Mouse (Mus musculus): ENCODE results near the gene Syngap1. TPM values are rescaled to one million over a fixed set of nuclear protein-coding genes. Genes with fewer than 3 reads are reported as not detected.
"Not testable (repeated sequence)": the region's sequence is repeated elsewhere in the genome, so short reads cannot be mapped to it uniquely, and the experiment has no call there.

Syngap1 gene
- polyA plus RNA-seq, 1 experiment from 2014 or later, result 5.0 TPM

GRCm38 (mm10) chr17:26916711-26917482, 24.2 kb upstream of the Syngap1 start, which contains the start of gene Kifc5b:
Gene Kifc5b, plus strand, starts transcription at chr17:26917091.
- peak within 1 kb of the TSS; percentile 75 for H3K4me2 ChIP-seq (replicated peaks)
- WGBS, result under 1% methylated on average over 72 of the region's 72 CpGs
- no peaks in the 10 kb centered on the region for H3K36me3 ChIP-seq (replicated peaks; ENCODE audit: control insufficient read depth, insufficient read depth)
- H3K9ac ChIP-seq, result peak within 1 kb of the TSS; percentile 55
- DNase-seq (ENCODE audit: low spot score), result peak; percentile 100
- no peaks in the 10 kb centered on the region for H3K9me3 ChIP-seq (ENCODE audit: control insufficient read depth, low read length)
- peak; percentile 100 for ATAC-seq (ENCODE audit: low FRiP score)
- no peak within 1 kb of the TSS for H3K27ac ChIP-seq
- H3K27me3 ChIP-seq (ENCODE audit: control insufficient read depth, insufficient read depth, low read length), result no peaks in the 10 kb centered on the region
- 0 out of 2 replicates have a peak, but pooled peaks cover 3% of the 10 kb centered on the region for H3K4me1 ChIP-seq (replicated peaks; ENCODE audit: control insufficient read depth, insufficient read depth, low read length)
- H3K4me3 ChIP-seq (replicated peaks; ENCODE audit: low read length), result peak within 1 kb of the TSS; percentile 58

DNA sequence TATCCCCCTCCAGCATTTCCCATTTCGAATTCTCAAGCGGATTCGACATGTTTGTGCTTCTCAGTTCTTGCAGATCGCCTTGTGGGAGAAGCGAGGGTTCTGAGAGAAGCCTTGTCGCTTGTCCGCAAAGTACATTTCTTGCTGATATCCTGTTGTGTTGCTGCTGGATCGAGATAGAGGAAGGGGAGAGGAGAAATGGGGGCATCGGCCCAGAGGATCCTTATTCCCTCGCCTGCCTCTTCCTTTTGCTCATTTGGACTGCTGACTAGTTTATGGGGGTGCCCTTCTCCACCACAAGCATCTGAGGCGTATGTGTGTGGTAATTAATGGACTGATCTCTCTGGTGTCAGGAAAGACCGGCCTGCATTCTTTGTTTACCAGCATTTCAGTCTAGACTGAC, 23.5 kb upstream of the Syngap1 start:
- not testable (repeated sequence) for DNase-seq (ENCODE audit: low spot score); ATAC-seq (ENCODE audit: low FRiP score)
- under 1% methylated on average over 11 of the region's 12 CpGs for WGBS

GRCm38 (mm10) chr17:26918343-26918742, 22.7 kb upstream of the Syngap1 start:
- 72% methylated on average over 2 of the region's 2 CpGs for WGBS
- no peaks in the 10 kb centered on the region for H3K9me3 ChIP-seq (ENCODE audit: control insufficient read depth, low read length)
- H3K27me3 ChIP-seq (ENCODE audit: control insufficient read depth, insufficient read depth, low read length), result no peaks in the 10 kb centered on the region
- H3K4me1 ChIP-seq (replicated peaks; ENCODE audit: control insufficient read depth, insufficient read depth, low read length), result 0 out of 2 replicates have a peak, but pooled peaks cover 3% of the 10 kb centered on the region
- H3K36me3 ChIP-seq (replicated peaks; ENCODE audit: control insufficient read depth, insufficient read depth), result no peaks in the 10 kb centered on the region
- no peak overlapping the region for H3K4me3 ChIP-seq (replicated peaks; ENCODE audit: low read length)
- H3K27ac ChIP-seq, result no peak overlapping the region
- no peak for DNase-seq (ENCODE audit: low spot score)
- no peak for ATAC-seq (ENCODE audit: low FRiP score)
- H3K9ac ChIP-seq, result no peak overlapping the region
- H3K4me2 ChIP-seq (replicated peaks), result peak overlapping the region; percentile 75

More for the DNA sequence above, 23.5 kb upstream of the Syngap1 start:
- not testable (repeated sequence) for H3K27ac ChIP-seq; H3K36me3 ChIP-seq (replicated peaks; ENCODE audit: control insufficient read depth, insufficient read depth); H3K27me3 ChIP-seq (ENCODE audit: control insufficient read depth, insufficient read depth, low read length); H3K4me1 ChIP-seq (replicated peaks; ENCODE audit: control insufficient read depth, insufficient read depth, low read length); H3K9me3 ChIP-seq (ENCODE audit: control insufficient read depth, low read length)
- Histone ChIP-seq H3K4me3 (replicated peaks; ENCODE audit: low read length) (peak overlapping the region; percentile 58), H3K9ac (peak overlapping the region; percentile 55), H3K4me2 (replicated peaks) (peak overlapping the region; percentile 75)

GRCm38 (mm10) chr17:26919516-26919915, 21.5 kb upstream of the Syngap1 start:
- ATAC-seq (ENCODE audit: low FRiP score); H3K27me3 ChIP-seq (ENCODE audit: control insufficient read depth, insufficient read depth, low read length); H3K4me1 ChIP-seq (replicated peaks; ENCODE audit: control insufficient read depth, insufficient read depth, low read length); H3K36me3 ChIP-seq (replicated peaks; ENCODE audit: control insufficient read depth, insufficient read depth); H3K4me2 ChIP-seq (replicated peaks); H3K9me3 ChIP-seq (ENCODE audit: control insufficient read depth, low read length); DNase-seq (ENCODE audit: low spot score); H3K4me3 ChIP-seq (replicated peaks; ENCODE audit: low read length); H3K27ac ChIP-seq; H3K9ac ChIP-seq: not testable (repeated sequence)
- 97% methylated on average over 2 of the region's 2 CpGs for WGBS

- not testable (repeated sequence) for H3K4me2 ChIP-seq (replicated peaks); ATAC-seq (ENCODE audit: low FRiP score); H3K9me3 ChIP-seq (ENCODE audit: control insufficient read depth, low read length); H3K4me1 ChIP-seq (replicated peaks; ENCODE audit: control insufficient read depth, insufficient read depth, low read length); H3K27me3 ChIP-seq (ENCODE audit: control insufficient read depth, insufficient read depth, low read length); H3K9ac ChIP-seq; H3K4me3 ChIP-seq (replicated peaks; ENCODE audit: low read length); H3K27ac ChIP-seq; H3K36me3 ChIP-seq (replicated peaks; ENCODE audit: control insufficient read depth, insufficient read depth); DNase-seq (ENCODE audit: low spot score)
- 92% methylated on average over 5 of the region's 6 CpGs for WGBS
Measured at GRCm38 (mm10) chr17:26922368-26922767, 18.7 kb upstream of the Syngap1 start.

- not testable (repeated sequence) for H3K27ac ChIP-seq; H3K4me2 ChIP-seq (replicated peaks); ATAC-seq (ENCODE audit: low FRiP score); H3K4me3 ChIP-seq (replicated peaks; ENCODE audit: low read length); H3K36me3 ChIP-seq (replicated peaks; ENCODE audit: control insufficient read depth, insufficient read depth); H3K9me3 ChIP-seq (ENCODE audit: control insufficient read depth, low read length); H3K9ac ChIP-seq; H3K4me1 ChIP-seq (replicated peaks; ENCODE audit: control insufficient read depth, insufficient read depth, low read length); H3K27me3 ChIP-seq (ENCODE audit: control insufficient read depth, insufficient read depth, low read length); DNase-seq (ENCODE audit: low spot score)
- WGBS, result 91% methylated on average over 9 of the region's 9 CpGs
Measured at GRCm38 (mm10) chr17:26925414-26925813, 15.6 kb upstream of the Syngap1 start.

DNA sequence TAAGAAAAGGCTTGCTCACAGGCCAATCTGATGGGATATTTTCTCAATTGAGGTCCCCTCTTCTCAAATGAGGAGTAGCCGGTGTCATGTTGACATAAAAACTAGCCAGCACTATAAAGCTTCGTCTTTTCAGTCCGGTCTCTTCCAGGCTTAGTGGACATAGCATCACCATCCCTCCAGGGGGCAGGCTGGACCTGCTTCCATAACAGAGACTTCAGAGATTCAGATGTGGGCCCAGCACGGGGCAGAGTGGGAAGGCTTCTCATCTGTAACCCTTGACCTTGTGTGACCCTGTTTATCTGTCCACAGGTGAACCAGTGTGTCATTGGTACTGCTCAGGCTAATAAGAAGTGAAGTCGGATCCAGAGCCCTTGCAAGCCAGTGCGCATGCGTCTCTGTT, 9.3 kb upstream of the Syngap1 start:
- H3K36me3 ChIP-seq (replicated peaks; ENCODE audit: control insufficient read depth, insufficient read depth), result peaks cover 19% of the 10 kb centered on the region
- H3K27ac ChIP-seq; H3K4me2 ChIP-seq (replicated peaks); ATAC-seq (ENCODE audit: low FRiP score); H3K27me3 ChIP-seq (ENCODE audit: control insufficient read depth, insufficient read depth, low read length); H3K9me3 ChIP-seq (ENCODE audit: control insufficient read depth, low read length); H3K4me3 ChIP-seq (replicated peaks; ENCODE audit: low read length); H3K9ac ChIP-seq; DNase-seq (ENCODE audit: low spot score): not testable (repeated sequence)
- peaks cover 13% of the 10 kb centered on the region for H3K4me1 ChIP-seq (replicated peaks; ENCODE audit: control insufficient read depth, insufficient read depth, low read length)
- 70% methylated on average over 7 of the region's 7 CpGs for WGBS

DNA sequence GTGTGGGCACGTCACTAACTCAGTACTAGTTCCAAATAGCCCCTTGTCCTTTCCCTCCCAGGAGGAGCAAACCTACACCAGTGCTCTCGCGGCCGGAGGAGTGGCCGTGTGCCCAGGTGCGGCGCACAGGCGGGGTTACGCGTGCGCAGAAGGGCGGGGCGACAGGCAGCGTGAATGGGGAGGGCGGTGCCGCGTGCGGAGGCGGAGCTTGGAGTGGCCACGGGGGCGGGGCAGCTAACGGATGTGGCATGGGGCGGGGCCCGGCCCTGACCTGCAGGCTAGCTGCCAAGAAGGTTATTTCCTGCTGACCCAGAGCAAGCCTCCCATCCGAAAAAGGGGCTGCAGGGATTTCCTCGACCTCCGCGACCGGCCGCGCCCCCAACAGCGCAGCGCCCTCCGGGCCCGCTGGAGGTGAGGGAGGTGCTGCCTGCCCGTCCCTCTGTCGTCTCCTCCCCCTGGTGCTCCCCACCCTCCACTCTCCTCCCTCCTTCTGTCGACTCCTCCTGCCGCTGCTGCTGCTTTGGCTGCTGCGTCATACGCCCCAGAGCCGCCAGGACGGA, 8.1 kb upstream of the Syngap1 start, which contains the start of gene Phf1:
Gene Phf1 (plus strand): TSS at position 214 of the 560 bp plus-strand sequence.
- Histone ChIP-seq H3K4me1 (replicated peaks; ENCODE audit: control insufficient read depth, insufficient read depth, low read length) (peaks cover 13% of the 10 kb centered on the region), H3K9me3 (ENCODE audit: control insufficient read depth, low read length) (no peaks in the 10 kb centered on the region), H3K9ac (peak within 1 kb of the TSS; percentile 87), H3K27me3 (ENCODE audit: control insufficient read depth, insufficient read depth, low read length) (no peaks in the 10 kb centered on the region), H3K36me3 (replicated peaks; ENCODE audit: control insufficient read depth, insufficient read depth) (peaks cover 27% of the 10 kb centered on the region), H3K4me3 (replicated peaks; ENCODE audit: low read length) (peak within 1 kb of the TSS; percentile 79), H3K27ac (peak within 1 kb of the TSS; percentile 88), H3K4me2 (replicated peaks) (peak within 1 kb of the TSS; percentile 94)
- under 1% methylated on average over 41 of the region's 43 CpGs for WGBS
- ATAC-seq (ENCODE audit: low FRiP score), result peak; percentile 87
- DNase-seq (ENCODE audit: low spot score), result peak; percentile 89

DNA sequence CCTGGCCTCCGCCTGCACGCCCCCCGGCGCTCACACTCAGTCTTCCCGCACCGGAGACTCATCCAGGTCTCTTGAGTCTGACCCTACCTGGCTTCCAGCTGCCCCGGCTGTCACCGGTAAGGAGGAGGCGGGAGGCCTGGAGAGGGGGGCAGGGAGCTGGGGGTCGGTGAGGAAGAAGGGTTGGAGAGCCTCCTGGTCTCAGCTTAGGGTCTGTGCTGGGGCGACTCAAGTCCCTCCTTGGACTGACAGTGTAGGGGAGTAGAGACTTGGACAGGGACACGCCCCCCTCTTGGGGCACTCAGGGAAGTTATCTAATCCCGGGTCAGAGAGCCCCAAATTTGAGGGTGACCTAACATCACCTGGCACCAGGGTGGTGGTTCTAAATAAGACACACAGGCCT, 7.6 kb upstream of the Syngap1 start:
- peak; percentile 15; the same call in 1 of the 2 replicates for ATAC-seq (ENCODE audit: low FRiP score)
- Histone ChIP-seq H3K27me3 (ENCODE audit: control insufficient read depth, insufficient read depth, low read length) (no peaks in the 10 kb centered on the region), H3K27ac (peak overlapping the region; percentile 88), H3K9ac (peak overlapping the region; percentile 87), H3K4me2 (replicated peaks) (peak overlapping the region; percentile 94), H3K9me3 (ENCODE audit: control insufficient read depth, low read length) (no peaks in the 10 kb centered on the region), H3K4me1 (replicated peaks; ENCODE audit: control insufficient read depth, insufficient read depth, low read length) (peaks cover 17% of the 10 kb centered on the region), H3K4me3 (replicated peaks; ENCODE audit: low read length) (peak overlapping the region; percentile 79), H3K36me3 (replicated peaks; ENCODE audit: control insufficient read depth, insufficient read depth) (peaks cover 27% of the 10 kb centered on the region)
- WGBS, result 8% methylated on average over 13 of the region's 13 CpGs
- no peak for DNase-seq (ENCODE audit: low spot score)
